Mouse (Mus musculus): ENCODE results near the gene Lmtk3.
A peak's percentile ranks its signal among the peaks of the same experiment; 100 is the strongest.

Gene Lmtk3

GRCm38 (mm10) chr7:45784524-45785372 is 1.2 kb downstream of the Lmtk3 start, which contains the start of gene Sult2b1:
Gene Sult2b1 (minus strand): TSS chr7:45784669.
- DNase-seq (ENCODE audit: low spot score) = no peak

DNA sequence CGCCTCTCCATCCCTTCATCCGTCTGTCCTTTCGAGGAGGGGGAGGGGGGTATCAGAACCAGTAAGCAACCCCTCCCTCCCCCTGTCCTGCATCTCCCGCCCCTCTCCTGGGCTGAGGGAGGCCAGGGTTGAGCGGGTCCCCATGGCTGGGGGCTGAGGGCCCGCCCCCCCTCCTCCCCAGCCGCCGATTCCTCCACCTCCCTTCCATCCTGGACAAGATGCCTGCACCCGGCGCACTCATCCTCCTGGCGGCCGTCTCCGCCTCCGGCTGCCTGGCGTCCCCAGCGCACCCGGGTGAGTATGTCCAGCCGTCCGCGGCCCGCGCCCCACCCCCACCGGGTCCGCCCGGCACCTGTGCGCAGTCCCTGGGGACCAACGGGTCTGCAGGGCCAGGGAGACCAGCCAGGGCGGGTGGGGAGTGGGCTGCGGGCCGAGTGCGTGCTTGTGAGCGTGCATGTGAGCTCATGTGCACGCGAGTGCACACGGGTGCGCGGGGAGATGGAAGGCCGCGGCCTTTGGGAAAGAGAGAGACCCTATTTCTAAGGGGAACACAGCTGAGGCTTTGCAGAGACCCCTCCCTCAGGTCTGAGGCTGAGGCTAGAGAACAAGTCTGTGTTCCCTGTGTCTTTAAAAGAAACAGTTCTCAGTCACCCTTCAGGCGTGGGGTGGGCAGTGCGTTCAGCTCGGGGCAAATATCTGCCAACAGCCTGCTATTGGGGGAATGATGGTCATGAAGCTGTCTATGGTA is 2.0 kb downstream of the Lmtk3 start:
- DNase-seq (ENCODE audit: low spot score) = no peak

- no peak for DNase-seq (ENCODE audit: low spot score)
Observed at GRCm38 (mm10) chr7:45786136-45786578, 2.6 kb downstream of the Lmtk3 start.

GRCm38 (mm10) chr7:45786661-45787413 is 3.3 kb downstream of the Lmtk3 start:
- DNase-seq (ENCODE audit: low spot score) = no peak

DNA sequence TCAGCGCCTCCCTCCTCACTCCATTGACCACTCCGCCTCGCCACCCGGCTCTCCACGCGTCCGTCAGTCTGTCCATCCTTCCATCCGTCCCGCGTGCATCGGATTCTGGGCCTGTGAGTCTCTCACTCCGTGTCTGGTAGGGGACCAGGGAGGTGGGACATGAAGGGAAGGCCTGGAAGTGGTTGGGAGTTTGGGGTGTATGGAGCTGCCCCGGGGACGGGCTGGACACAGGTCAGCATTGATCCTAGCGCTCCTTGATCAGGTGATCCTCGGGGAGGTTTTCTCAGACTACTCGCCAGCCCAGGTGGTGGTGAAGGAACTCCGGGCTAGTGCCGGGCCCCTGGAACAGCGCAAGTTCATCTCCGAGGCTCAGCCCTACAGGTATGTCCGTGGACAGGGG is 4.1 kb downstream of the Lmtk3 start:
- DNase-seq (ENCODE audit: low spot score) = no peak

- no peak for DNase-seq (ENCODE audit: low spot score)
Observed at GRCm38 (mm10) chr7:45790721-45791120, 7.2 kb downstream of the Lmtk3 start.

DNA sequence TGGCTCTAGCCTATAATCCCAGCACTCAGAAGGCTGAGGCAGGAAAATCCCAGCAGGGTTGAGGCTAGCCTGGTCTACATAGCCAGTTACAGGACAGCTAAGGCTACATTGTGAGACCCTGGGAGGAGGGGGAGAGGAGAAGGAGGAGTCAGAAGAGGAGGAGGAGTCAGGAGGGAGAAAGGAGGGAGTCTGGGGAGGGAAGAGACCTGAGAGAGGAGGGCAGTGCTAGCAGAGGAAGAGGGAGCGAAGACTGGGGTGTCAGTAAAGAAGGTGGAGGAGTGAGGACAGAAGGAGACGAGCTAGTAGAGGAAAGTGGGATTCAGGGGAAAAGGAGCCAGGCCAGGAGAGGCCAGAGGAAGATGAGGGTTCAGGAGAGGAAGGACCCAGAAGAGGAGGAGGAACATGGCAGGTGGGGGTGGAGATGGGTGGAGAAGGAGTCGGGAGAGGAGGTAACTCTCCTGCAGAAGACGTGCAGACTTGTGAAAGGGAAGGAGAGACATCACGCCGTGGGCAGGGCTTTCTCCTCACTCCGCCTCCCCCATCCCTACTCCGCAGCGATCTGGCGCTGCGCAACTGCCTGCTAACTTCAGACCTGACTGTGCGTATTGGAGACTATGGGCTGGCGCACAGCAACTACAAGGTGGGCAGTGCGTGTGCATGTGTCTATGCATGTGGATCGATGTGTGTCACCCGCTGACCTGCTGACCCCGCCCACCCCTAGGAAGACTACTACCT is 8.4 kb downstream of the Lmtk3 start:
- no peak for DNase-seq (ENCODE audit: low spot score)

- no peak for DNase-seq (ENCODE audit: low spot score)
Observed at GRCm38 (mm10) chr7:45793240-45793639, 9.7 kb downstream of the Lmtk3 start.

DNA sequence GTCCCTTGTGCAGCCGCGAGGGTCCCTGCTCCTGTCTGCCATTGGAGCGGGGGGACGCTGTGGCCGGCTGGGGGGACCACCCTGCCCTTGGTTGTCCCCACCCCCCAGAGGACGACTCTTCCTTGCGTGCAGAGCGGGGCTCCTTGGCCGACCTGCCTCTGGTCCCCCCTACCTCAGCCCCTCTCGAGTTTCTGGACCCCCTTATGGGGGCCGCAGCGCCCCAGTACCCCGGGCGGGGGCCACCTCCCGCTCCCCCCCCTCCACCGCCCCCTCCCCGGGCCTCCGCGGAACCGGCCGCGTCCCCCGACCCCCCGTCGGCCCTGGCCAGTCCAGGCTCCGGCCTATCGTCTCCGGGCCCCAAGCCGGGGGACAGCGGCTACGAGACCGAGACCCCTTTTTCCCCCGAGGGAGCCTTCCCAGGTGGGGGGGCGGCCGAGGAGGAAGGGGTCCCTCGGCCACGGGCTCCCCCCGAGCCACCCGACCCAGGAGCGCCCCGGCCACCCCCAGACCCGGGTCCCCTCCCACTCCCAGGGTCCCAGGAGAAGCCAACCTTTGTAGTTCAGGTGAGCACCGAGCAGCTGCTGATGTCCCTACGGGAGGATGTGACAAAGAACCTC is 10.5 kb downstream of the Lmtk3 start:
- DNase-seq (ENCODE audit: low spot score) = no peak

DNA sequence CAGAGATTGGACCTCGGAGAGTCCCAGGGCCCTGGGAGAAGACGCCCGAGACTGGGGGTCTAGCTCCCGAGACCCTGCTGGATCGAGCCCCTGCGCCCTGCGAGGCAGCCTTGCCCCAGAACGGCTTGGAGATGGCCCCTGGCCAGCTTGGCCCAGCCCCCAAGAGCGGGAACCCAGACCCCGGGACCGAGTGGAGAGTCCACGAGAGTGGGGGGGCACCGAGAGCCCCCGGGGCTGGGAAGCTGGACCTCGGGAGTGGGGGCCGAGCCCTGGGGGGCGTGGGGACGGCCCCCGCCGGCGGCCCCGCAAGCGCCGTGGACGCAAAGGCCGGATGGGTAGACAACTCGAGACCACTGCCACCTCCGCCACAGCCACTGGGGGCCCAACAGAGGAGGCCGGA is 11.4 kb downstream of the Lmtk3 start:
- DNase-seq (ENCODE audit: low spot score) = no peak

DNA sequence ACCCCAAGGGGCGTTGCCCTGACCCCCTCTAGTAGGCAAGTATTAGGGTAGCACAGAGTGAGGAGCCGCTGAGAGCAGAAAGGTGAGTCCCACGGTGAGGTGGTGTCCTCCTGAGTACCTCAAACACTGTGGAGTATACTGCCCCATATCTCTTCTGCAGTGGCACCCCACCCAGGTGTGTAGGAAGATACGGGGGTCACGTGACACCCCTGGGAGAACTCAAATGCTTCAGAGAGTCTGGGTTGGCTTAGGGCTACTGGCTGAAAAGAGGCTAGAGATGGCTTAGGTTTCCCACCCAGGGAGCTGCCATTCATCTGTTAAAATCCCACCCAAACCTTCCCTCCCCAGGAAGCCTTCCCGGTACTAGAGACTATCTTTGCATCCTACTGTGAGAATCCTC is 13.4 kb downstream of the Lmtk3 start:
- DNase-seq (ENCODE audit: low spot score) = no peak

- no peak for DNase-seq (ENCODE audit: low spot score)
Observed at GRCm38 (mm10) chr7:45797661-45798510, 14.3 kb downstream of the Lmtk3 start.

DNA sequence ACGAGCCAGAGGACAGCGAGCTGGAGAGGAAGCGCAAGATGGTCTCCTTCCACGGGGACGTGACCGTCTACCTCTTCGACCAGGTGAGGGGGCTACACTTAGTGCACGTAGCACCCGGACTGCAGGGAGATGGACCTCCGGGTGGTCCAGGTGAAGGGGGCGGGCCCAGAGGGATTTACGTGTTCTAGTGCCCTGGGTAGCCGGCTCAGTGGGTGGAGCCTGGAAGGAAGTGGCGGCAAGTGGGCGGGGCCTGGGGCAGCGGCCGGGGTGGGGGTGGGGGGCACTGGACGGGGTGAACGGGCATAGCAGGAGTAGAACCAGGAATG is 14.9 kb downstream of the Lmtk3 start:
- DNase-seq (ENCODE audit: low spot score) = no peak

- DNase-seq (ENCODE audit: low spot score) = no peak
Observed at GRCm38 (mm10) chr7:45798931-45799330, 15.4 kb downstream of the Lmtk3 start.

DNA sequence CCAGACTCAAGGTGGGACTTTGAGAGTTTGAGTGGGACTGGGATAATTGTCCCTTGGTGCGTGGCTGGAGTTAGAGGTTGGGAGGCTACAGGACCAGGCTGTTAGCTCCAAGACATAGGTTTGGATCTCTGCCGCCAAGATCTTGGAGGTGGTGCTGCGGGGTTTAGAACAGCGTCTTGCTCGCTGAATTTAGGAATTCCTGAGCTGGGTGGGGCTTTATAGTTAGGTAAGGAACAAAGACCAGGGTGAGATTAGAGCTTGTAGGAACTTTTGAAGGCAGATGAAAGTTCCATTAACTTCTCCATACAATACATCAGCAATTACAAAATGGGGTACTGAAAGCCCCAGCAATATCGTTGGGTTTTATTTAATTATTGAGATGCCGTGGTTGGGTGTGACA is 16.5 kb downstream of the Lmtk3 start:
- no peak for DNase-seq (ENCODE audit: low spot score)

GRCm38 (mm10) chr7:45800546-45801204 is 17.1 kb downstream of the Lmtk3 start:
- DNase-seq (ENCODE audit: low spot score) = no peak

- DNase-seq (ENCODE audit: low spot score) = peak; percentile 81
Observed at GRCm38 (mm10) chr7:45801348-45801747, 17.8 kb downstream of the Lmtk3 start.

- DNase-seq (ENCODE audit: low spot score) = no peak
Observed at GRCm38 (mm10) chr7:45802551-45802950, 19.0 kb downstream of the Lmtk3 start.

DNA sequence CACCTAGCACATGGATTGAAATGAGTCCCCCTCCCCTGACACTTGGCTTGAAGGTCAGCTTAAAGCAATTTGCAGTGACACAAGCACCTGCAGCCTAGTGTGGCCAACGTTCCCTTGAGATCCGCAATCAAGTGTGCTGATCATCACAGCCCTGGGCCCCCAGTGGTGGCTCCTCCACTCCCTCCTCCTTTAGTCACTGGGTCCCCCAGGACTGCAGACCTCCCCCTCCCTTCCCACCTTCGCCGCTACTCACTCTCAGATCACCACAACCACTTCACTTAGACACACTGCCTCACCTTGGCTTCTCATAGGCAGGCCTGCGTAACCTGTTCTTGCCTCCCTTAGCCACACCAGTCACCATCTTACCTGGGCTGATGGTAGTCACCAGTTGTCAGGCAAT is 22.4 kb downstream of the Lmtk3 start:
- DNase-seq (ENCODE audit: low spot score) = no peak

DNA sequence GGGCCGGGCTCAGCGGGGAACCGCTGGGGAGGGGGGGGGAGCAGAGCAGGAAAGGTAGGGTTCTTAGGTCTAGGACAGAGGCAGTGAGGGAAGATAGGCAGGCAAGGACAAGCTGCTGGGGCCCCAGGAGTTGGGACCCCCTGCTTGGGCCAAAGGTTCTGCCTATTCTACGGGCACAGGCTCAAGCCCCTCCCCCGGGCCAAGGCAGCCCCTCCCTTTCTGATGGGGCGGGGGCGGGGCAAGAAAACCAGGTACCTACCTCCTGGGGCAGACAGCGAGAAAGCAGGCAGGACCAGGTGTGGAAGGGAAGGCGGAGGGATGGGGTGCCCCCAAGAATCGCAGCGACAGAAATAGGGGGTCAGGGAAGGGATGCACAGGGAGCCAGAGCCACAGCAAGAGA is 24.9 kb downstream of the Lmtk3 start:
- DNase-seq (ENCODE audit: low spot score) = no peak
